Mouse (Mus musculus): ENCODE measurements around the gene Il17f.
"Not testable (repeated sequence)": the region's sequence is repeated elsewhere in the genome, so short reads cannot be mapped to it uniquely, and the experiment has no call there.

Il17f gene

DNA sequence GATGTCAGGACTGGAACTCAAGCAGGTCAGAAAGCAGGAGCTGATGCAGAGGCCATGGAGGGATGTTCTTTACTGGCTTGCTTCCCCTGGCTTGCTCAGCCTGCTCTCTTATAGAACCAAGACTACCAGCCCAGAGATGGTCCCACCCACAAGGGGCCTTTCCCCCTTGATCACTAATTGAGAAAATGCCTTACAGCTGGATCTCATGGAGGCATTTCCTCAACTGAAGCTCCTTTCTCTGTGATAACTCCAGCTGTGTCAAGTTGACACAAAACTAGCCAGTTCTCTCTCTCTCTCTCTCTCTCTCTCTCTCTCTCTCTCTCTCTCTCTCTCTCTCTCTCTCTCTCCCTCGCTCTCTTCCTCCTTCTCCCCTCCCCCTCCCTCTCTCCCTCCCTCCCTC lies at the start of gene Il17f:
TSS of gene Il17f (minus strand) at position 101 of the 400 bp plus-strand sequence.
- DNase-seq (ENCODE audit: low spot score in 2 of 2), result not testable (repeated sequence)

DNA sequence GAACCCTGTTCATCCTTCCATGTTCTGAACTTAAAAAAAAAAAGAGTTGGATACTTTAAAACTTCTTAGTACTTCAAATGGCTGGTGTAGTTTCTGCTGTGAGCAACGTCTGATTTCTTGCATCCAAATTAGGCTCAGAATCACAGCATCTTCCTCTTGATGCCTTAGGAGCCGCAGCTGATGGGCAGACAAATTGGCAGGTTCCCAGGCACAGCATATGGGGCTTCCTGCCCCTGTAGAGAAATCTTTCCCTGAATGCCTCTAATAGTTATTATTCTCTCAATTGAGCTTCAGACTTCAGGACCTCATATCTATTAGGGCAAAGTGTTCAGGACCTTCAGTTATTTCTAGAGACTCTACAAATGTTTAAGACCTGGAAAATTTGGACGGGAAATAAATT lies 49.5 kb upstream of the Il17f start:
- DNase-seq (ENCODE audit: low spot score in 2 of 2), result no peak

DNA sequence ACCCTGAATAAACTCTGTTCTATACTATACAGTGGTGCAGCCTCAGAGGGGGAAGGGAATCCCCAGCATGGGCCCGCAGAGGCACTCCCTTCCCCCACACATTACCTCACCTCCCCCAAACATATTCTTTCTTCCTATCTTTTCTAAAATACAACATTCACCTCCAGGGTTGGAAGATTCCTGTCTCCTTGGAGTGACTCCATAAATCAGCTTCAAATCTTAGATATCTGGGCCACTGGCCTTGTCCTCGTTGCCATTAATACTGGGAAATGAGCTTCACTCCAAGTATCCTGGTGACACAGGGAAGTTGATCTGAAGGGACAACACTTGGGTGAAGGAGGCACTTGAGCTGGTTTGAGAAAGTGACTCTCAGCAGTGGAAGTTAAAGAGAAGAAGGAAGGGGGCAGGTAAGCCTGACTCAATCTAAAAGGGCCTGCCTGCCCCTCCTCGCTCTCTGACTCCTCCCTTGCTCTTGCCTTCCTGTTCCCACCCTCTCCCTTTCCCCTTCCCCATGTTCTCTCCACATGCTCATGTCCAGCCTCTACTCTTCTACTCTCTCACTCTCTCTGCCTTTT lies 46.2 kb upstream of the Il17f start:
- DNase-seq (ENCODE audit: low spot score in 2 of 2), result no peak

DNA sequence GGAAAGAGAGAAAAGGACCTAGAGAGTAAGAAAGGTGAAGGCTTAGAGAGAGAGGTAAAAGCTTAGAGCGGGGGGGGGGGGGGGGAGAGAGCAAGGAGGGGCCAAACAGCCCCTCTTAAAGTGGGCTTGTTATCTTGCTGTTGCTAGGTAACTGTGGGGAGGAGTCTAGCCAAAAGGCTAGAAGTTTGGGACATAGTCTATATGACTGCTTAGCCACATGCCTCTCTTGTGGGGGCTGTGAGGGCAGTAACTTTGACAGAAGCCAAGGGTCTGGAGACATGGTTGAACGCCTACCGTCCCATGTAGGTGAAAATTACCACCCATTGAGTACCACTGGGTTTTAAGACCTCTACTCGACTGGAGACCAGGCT lies 42.7 kb upstream of the Il17f start:
- DNase-seq (ENCODE audit: low spot score in 2 of 2), result no peak

DNA sequence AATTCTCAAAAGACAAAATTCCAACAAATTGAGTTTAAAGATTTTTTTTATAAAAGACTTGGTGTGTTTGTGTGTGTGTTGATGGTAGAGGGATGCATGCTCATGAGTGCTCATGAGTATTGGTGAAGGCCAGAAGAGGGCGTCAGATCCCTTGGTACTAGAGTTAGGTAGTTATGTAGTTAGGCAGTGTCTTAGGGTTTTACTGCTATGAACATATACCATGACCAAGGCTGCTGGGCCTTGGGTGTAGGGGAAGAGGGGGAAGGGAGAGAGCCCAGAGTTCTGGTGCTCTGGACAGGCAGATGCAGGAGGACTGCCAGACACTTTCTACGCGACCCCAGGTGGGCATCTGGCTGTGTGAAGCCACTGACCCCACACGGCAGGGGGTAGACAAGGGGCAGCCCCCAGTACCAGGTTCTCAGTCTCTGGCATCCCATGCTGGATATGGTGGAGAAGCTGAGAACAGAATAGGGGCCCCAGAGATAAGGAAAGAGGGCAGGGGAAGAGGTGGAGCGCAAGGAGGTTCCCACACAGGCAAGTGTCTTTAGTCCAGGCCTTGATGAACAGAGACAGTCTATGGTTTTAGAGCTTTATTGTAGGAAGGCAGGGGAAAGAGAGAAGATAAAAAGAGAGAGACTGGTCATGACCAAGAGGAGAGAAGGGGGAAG lies 42.2 kb upstream of the Il17f start:
- no peak for DNase-seq (ENCODE audit: low spot score in 2 of 2)

GRCm38 (mm10) chr1:20830546-20830945 lies 40.1 kb upstream of the Il17f start:
- no peak for DNase-seq (ENCODE audit: low spot score in 2 of 2)

GRCm38 (mm10) chr1:20828061-20828460 lies 37.6 kb upstream of the Il17f start:
- no peak for DNase-seq (ENCODE audit: low spot score in 2 of 2)

GRCm38 (mm10) chr1:20825036-20825435 lies 34.6 kb upstream of the Il17f start:
- no peak for DNase-seq (ENCODE audit: low spot score in 2 of 2)

DNA sequence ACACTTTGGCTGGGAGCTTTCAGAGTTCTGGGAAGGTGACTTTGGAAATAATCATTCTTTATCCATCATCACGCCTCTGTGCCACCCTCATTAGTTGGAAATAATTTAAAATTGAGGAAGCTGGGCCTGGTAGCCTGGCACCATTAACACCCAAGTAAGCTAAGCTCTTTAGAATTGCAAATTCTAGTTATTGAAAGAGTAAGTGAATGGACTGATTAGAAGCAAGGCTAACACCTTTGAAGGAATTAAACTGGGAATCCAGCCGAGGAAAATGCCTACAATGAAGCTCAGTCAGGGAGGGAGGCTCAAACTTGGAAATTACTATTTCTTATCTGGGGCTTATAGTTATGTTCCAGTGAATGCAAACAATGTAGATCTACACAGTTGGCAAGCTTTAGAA lies 33.5 kb upstream of the Il17f start:
- DNase-seq (ENCODE audit: low spot score in 2 of 2), result no peak

- DNase-seq (ENCODE audit: low spot score in 2 of 2), result no peak
Measured at GRCm38 (mm10) chr1:20823471-20823870, 33.1 kb upstream of the Il17f start.

- no peak for DNase-seq (ENCODE audit: low spot score in 2 of 2)
Measured at GRCm38 (mm10) chr1:20820959-20821358, 30.5 kb upstream of the Il17f start.

- DNase-seq (ENCODE audit: low spot score in 2 of 2), result peak; percentile 84 to 86
Measured at GRCm38 (mm10) chr1:20819771-20820605, 29.6 kb upstream of the Il17f start, which contains the start of gene Mcm3. Gene Mcm3 (minus strand): TSS chr1:20820312.

DNA sequence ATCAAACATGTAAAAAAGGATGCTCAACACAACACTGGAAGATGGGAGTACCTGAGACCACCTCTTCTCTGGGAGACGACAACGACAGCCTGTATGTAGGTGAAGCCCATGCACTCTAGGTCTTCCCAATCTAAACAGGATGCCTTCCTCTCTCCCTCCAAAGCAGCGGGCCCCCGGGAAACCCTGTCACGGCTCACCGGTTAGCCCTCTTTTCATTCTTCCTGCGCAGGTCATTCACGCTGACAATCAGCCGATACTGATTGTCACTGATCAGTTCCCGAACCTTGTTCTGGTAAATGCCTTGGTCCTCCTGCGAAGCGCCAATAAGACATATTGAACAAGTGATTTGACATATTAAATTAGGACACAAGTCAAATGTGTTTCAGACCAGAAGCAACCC lies 27.2 kb upstream of the Il17f start:
- no peak for DNase-seq (ENCODE audit: low spot score in 2 of 2)

DNA sequence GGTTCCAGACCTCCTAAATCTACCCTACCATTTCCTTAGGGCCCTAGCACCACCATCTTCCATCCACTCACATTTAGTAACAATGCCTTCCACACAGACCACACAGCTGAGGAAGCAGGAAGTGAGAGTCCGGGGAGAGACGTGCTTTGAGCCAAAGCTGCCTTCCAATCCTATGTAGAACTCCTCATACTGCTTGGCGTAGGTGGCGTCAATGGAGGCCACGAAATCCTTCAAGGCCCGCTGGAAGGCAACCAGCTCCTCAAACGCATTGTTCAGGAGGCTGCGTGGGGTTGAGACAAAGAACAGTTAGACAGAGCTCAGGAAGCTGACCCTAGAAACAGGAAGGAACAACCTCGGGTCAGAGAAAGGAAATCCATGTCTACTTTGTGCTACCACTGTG lies 26.8 kb upstream of the Il17f start:
- no peak for DNase-seq (ENCODE audit: low spot score in 2 of 2)

DNA sequence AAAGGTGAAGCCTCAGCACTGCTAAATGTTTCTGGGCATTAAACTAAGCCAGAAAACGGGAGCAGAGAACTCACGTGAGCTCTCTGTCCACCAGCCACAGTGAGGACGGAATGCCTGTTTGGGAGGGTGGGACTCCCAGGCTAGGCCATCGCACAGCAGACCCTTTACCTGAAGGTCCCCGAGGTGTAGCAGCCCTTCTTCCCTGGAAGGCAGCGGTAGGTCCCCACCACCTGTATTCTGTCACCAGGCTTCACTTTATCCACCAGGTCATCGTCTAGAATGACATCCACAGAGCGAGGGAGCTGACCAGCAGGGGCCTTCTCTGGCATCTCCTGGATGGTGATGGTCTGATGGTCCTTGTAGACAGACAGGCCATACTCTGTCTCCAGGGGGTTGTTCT lies 24.1 kb upstream of the Il17f start:
- DNase-seq (ENCODE audit: low spot score in 2 of 2), result no peak

DNA sequence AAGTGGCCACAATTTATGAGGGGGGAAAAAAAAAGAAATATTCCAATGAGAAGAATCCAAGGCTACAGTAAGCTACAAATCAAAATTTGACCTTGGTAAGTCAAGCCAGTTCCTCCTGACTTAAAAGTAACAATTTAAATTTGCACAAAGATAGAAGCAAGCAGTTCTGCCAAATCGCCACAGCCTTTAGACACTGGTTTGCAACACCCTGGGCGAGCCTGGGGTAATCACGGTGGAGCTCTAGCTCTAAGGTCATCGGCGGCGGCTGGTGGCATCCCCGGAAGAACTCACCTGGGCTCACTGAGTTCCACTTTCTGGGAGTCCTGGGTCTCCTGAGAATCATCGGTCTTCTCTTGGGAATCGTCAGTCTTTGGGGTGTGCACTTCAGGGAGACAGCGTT lies 14.1 kb upstream of the Il17f start:
- no peak for DNase-seq (ENCODE audit: low spot score in 2 of 2)

DNA sequence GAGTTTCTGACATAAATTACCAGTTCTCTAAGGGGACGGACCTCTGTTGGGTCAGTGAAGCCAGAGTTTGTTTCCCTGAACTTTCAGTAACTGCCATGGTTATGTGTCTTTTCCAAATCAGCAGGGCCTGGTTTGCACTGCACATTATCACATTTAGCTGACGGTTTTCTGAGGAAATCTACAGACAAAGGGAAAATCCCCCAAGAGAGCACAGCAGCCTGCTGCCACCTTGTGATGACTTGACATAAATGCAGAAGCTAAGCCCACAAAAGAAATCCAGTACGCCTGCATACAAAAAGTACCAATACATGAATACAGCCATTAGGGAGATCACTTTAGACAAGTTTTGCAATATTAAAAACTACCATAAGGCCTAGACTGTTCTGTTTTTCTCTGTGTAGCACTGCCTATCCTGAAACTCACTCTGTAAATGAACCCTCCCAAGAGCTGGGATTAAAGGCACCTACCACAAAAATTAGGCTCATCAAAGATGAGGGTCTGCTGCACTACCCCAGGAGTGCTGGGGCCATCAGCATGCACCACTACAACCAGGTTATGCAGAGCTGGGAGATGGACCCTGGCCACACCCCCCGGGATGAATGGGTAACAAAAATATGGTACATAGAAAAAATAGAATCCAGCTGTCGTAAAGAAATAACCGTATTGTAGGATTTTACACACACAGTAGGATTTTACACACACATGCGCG lies 11.4 kb upstream of the Il17f start:
- no peak for DNase-seq (ENCODE audit: low spot score in 2 of 2)

- no peak for DNase-seq (ENCODE audit: low spot score in 2 of 2)
Measured at GRCm38 (mm10) chr1:20801275-20801674, 10.9 kb upstream of the Il17f start.

- no peak for DNase-seq (ENCODE audit: low spot score in 2 of 2)
Measured at GRCm38 (mm10) chr1:20795178-20795577, 4.8 kb upstream of the Il17f start.

- DNase-seq (ENCODE audit: low spot score in 2 of 2), result no peak
Measured at GRCm38 (mm10) chr1:20794760-20795159, 4.3 kb upstream of the Il17f start.

- DNase-seq (ENCODE audit: low spot score in 2 of 2), result no peak
Measured at GRCm38 (mm10) chr1:20791414-20791813, 997 bp upstream of the Il17f start.

DNA sequence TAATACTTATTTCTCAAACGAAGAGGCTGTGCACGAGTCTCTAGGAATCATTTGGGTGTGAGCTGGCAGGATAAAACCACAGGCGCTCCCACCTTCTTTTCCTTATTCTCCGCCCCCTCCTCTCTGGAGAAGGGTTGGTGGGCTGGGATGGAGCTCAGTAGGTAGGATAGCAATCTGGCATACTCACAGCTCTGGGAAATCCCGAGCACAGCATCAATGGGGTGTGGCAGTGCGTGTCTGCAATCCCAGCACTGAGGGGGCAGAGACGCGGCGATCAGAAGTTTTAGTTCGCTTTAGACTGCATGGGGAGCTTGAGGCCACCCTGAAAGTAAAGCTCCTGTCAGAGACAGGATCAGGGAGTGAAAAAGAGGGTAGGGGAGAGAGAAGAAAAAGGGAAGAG lies 2.0 kb downstream of the Il17f start:
- DNase-seq (ENCODE audit: low spot score in 2 of 2), result no peak

Data from thymus, postnatal 10 days (tissue).